Mouse (Mus musculus): Measurements from ENCODE around the gene Zfp563. TPM values are rescaled to one million over a fixed set of nuclear protein-coding genes. Genes with fewer than 3 reads are reported as not detected.

The Zfp563 gene
- total RNA-seq (2017): 7.5 and 9.3 TPM in 2 replicates

GRCm38 (mm10) chr17:33089220-33089949 lies at the start of gene Zfp563:
Gene Zfp563, plus strand, starts transcription at chr17:33089310.
- peak; percentile 88 for ATAC-seq (replicated peaks; ENCODE audit: low read depth, poor library complexity, severe bottlenecking)

- no peak for ATAC-seq (replicated peaks; ENCODE audit: low read depth, poor library complexity, severe bottlenecking)
These were observed 30.3 kb upstream of the Zfp563 start for GRCm38 (mm10) chr17:33058791-33059190.

GRCm38 (mm10) chr17:33063001-33063400 lies 26.1 kb upstream of the Zfp563 start:
- ATAC-seq (replicated peaks; ENCODE audit: low read depth, poor library complexity, severe bottlenecking): no peak

GRCm38 (mm10) chr17:33067958-33068357 lies 21.2 kb upstream of the Zfp563 start, which contains the start of gene 4921501E09Rik:
Gene 4921501E09Rik, minus strand, starts transcription at chr17:33068058.
- ATAC-seq (replicated peaks; ENCODE audit: low read depth, poor library complexity, severe bottlenecking): no peak

- no peak for ATAC-seq (replicated peaks; ENCODE audit: low read depth, poor library complexity, severe bottlenecking)
These were observed 2.5 kb downstream of the Zfp563 start for GRCm38 (mm10) chr17:33091630-33092029.

GRCm38 (mm10) chr17:33092391-33093193 lies 3.5 kb downstream of the Zfp563 start:
- peak; percentile 68 for ATAC-seq (replicated peaks; ENCODE audit: low read depth, poor library complexity, severe bottlenecking)

- no peak for ATAC-seq (replicated peaks; ENCODE audit: low read depth, poor library complexity, severe bottlenecking)
These were observed 8.3 kb downstream of the Zfp563 start for GRCm38 (mm10) chr17:33097396-33097795.

GRCm38 (mm10) chr17:33124546-33124945 lies 35.4 kb downstream of the Zfp563 start:
- ATAC-seq (replicated peaks; ENCODE audit: low read depth, poor library complexity, severe bottlenecking): no peak

GRCm38 (mm10) chr17:33126257-33126656 lies 37.1 kb downstream of the Zfp563 start:
- no peak for ATAC-seq (replicated peaks; ENCODE audit: low read depth, poor library complexity, severe bottlenecking)

GRCm38 (mm10) chr17:33139261-33139820 lies 50.2 kb downstream of the Zfp563 start, which contains the start of gene Morc2b:
Gene Morc2b, minus strand, starts transcription at chr17:33139683.
- ATAC-seq (replicated peaks; ENCODE audit: low read depth, poor library complexity, severe bottlenecking): no peak

Other genes starting within 250 kb of the Zfp563 start
- 2.5 and 7.3 TPM in 2 replicates for gene Zfp870, start 197.7 kb upstream of the Zfp563 start, total RNA-seq (2017)
- gene Cyp4f14, start 172.0 kb upstream of the Zfp563 start, total RNA-seq (2017): not detected in 2 replicates
- 8.2 and 10.7 TPM in 2 replicates for gene Cyp4f13, start 141.9 kb upstream of the Zfp563 start, total RNA-seq (2017)
- 16.7 and 18.8 TPM in 2 replicates for gene Zfp472, start 123.5 kb upstream of the Zfp563 start, total RNA-seq (2017)
- gene Zfp952, start 96.2 kb upstream of the Zfp563 start, total RNA-seq (2017): 6.2 and 10.3 TPM in 2 replicates
- 9.9 and 16.0 TPM in 2 replicates for gene Zfp763, start 55.9 kb upstream of the Zfp563 start, total RNA-seq (2017)
- gene 4921501E09Rik, start 21.3 kb upstream of the Zfp563 start, total RNA-seq (2017): not detected in 2 replicates
- not detected in 2 replicates for gene Morc2b, start 50.4 kb downstream of the Zfp563 start, total RNA-seq (2017)
- not detected in 2 replicates for gene Olfr55, start 79.1 kb downstream of the Zfp563 start, total RNA-seq (2017)
- not detected in 2 replicates for gene Olfr239, start 102.0 kb downstream of the Zfp563 start, total RNA-seq (2017)
- not detected in 2 replicates for gene Olfr1564, start 132.4 kb downstream of the Zfp563 start, total RNA-seq (2017)
- gene Zfp955a, start 165.8 kb downstream of the Zfp563 start, total RNA-seq (2017): 15.3 and 18.6 TPM in 2 replicates
- gene Olfr63, start 175.4 kb downstream of the Zfp563 start, total RNA-seq (2017): not detected in 2 replicates
- gene Zfp955b, start 200.2 kb downstream of the Zfp563 start, total RNA-seq (2017): 8.8 and 9.5 TPM in 2 replicates

All from common myeloid progenitor, adult 5-6 weeks (primary cell).